Mouse (Mus musculus) bone marrow, adult 2 months (tissue): Measurements from ENCODE around the gene Pou3f3. TPM values are rescaled to one million over a fixed set of nuclear protein-coding genes. Genes with fewer than 3 reads are reported as not detected.

ENCODE experiments used
- H3K27ac ChIP-seq: fragments of 200-500 bp; 2 replicates; pipeline ENCODE4 v1.5.1; 2012; ENCODE audit warnings: low read depth, mild to moderate bottlenecking, control low read depth, inconsistent platforms, low read length; ENCODE audit not compliant: control insufficient read depth, poor library complexity, insufficient read depth
- H3K4me1 ChIP-seq: fragments of 200-500 bp; 2 replicates; pipeline ENCODE4 v1.6.1; 2011; ENCODE audit warnings: low read length; ENCODE audit not compliant: control insufficient read depth, insufficient read depth
- H3K4me3 ChIP-seq: fragments of 200-500 bp; replicated peaks from 2 replicates; pipeline ENCODE3; 2011; ENCODE audit warnings: mild to moderate bottlenecking, low read depth, low read length, control low read depth; ENCODE audit not compliant: control insufficient read depth
- CTCF ChIP-seq: fragments of 200-500 bp; IDR thresholded peaks from 2 replicates; pipeline ENCODE4 v1.5.1; 2011; ENCODE audit warnings: low read length, control low read depth; ENCODE audit not compliant: control insufficient read depth, insufficient read depth
- POLR2A ChIP-seq: fragments of 200-500 bp; IDR thresholded peaks from 2 replicates; pipeline ENCODE4 v1.6.1; 2011; ENCODE audit warnings: low read depth, mild to moderate bottlenecking, control low read depth, low read length, borderline replicate concordance; ENCODE audit not compliant: control insufficient read depth
- WGBS: fragments of 180-500 bp; shearing (Covaris S2); methylation state at CpG from one replicate; pipeline ENCODE4 v1.1.7; 2018; 5-methylcytosine and 5-hydroxymethylcytosine counted together
- polyA plus RNA-seq: library from polyadenylated mRNA; stranded (reverse); fragments of >200 nt; gene quantifications from 2 replicates; pipeline ENCODE4 v1.2.4, GENCODE M21; 2011; ENCODE audit warnings: low replicate concordance; ENCODE audit not compliant: missing spikeins, insufficient read depth, insufficient read length

The Pou3f3 gene
- polyA plus RNA-seq, 1 experiment: 0.80 TPM

DNA sequence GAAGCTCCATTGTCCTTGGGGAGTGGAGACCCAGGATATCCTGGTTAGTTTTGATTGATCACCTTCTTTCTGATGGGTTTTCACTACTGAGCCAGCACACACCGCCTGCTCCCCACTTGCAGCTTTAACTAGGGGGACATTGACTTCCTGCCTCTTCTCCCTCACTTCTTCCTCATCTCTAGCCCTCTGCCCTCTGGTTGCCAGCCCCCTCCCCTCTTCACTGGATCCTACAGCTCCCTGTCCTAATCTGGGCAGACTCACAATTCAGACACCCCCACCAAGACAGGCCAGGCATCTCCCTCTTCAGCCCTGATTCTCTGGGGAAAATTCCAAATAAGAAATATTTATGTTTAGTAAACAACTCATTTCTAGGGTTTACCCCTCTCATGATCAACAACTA is 3.3 kb upstream of the Pou3f3 start:
- H3K4me3 ChIP-seq: no peak overlapping the region
- 11% methylated on average over 1 of the region's 1 CpGs for WGBS

DNA sequence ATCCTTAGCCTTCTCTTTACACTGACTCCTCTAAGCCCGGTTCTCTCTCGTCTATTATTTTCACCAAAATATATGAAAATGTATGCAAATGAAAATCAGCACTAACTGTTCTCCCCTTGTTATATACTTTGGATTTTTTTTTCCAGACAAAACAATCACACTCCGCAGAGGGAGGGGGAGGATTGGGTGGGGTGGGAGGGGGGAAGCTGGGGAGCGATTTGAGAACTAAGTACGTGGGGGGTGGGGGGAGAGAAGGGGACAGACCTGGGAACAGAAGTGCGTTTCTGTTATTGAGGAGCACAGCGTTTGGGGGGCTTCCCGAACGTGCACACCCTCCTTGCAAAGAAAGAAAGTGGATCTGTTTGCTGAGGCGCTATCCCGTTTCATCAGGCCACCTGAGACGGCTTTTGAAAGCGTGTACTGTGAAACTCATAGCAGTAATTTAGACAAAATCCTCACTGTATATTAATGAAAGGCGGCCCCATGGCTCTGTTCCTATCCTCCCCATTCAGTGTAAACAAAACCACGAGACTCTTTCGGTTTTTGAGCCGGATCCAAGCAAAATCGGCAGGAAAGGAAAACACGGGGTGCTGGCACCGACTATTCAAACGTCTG is 2.4 kb upstream of the Pou3f3 start:
- WGBS: 2% methylated on average over 21 of the region's 21 CpGs
- H3K27ac ChIP-seq: no peak overlapping the region
- H3K4me3 ChIP-seq: no peak overlapping the region
- H3K4me1 ChIP-seq: no peaks in the 10 kb centered on the region
- TF ChIP-seq POLR2A: no peak
- no peak for TF ChIP-seq CTCF

More for the DNA sequence above, 3.3 kb upstream of the Pou3f3 start:
- Histone ChIP-seq H3K4me1 (no peaks in the 10 kb centered on the region), H3K27ac (no peak overlapping the region)
- no peak for TF ChIP-seq POLR2A
- no peak for TF ChIP-seq CTCF

DNA sequence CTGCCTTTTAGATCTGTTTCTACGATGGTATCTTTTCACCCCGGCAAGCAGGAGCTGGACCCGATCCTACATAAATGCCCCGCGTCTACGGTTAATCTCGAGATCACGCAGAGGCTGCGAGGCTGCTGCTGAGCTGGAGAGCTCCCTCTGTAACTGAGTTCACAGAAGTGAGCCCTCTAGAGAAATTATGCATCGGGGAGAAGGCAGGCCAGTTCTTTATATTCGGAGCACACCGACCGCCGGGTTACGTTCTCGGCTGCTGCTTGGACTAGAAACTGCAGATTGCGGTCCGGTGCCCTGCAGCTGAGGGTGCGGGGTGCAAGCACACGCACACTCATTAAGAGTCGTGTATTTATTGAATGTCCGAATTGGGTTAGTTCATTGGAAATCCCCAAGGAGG is 1.7 kb upstream of the Pou3f3 start:
- WGBS: 2% methylated on average over 22 of the region's 22 CpGs
- no peak overlapping the region for H3K4me3 ChIP-seq
- H3K4me1 ChIP-seq: no peaks in the 10 kb centered on the region
- no peak overlapping the region for H3K27ac ChIP-seq
- no peak for TF ChIP-seq POLR2A
- no peak for TF ChIP-seq CTCF

DNA sequence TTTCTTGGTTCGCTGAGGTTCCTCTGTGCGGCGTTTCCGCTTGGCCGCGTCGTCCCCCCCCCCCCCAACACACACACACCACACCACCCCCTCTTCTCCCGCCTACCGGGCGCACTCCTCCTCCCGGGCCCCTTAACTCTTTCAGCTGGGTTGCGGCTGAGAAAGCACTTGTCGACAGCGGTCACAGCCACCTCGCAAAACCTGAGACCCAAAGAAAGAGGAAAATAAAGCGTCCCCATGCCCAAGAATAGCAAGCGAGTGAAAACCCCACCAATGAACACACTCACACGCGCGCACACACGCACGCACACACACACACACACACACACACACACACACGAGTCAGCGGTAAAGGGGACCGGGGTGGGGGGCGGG is 1.3 kb upstream of the Pou3f3 start:
- Histone ChIP-seq H3K4me3 (no peak overlapping the region), H3K4me1 (no peaks in the 10 kb centered on the region), H3K27ac (no peak overlapping the region)
- TF ChIP-seq CTCF (no peak), POLR2A (no peak)
- under 1% methylated on average over 23 of the region's 26 CpGs for WGBS

DNA sequence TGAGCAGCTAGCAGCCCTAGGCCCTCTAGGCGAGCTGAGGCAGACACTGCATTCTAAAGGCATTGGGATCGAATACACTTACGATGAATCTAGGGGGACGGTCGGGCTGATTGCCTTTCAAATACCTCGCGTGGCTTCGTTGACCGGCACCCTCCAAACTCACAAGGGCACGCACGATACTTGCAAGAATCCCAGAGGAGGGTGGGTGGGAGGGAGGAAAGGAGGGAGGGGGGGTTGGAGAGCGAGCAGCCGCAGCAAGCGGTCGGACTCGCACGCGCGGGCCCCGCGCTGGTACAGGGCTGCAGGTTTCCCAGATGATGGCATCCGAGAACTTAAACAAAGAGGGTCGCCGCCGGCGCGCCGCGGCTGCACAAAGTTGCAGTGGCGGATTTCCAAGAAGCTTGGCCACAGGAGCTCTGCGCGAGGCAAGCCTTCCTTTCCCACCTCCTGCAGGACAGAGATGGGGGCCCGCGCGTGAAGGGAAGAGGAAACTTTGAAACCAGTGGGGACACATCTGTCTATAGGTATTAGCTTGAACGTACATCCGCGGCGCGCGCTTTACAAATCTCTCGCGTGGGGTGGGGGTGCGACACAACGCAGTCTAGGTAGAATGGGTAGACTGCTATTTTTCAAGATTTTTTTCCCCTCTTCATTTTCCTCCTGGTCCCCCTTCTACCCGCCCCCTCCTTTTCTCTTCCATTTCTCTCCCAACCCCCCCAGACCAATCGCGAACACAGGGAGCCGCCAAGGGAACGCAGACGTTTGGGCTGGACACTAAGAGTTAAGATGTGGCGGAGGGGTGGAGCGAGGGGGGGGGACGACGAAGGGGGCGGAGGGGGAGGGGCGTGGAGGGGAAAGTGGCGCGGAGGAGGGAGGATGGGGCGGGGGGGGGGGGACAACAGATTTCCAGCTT is 647 bp upstream of the Pou3f3 start:
- H3K4me3 ChIP-seq: no peak overlapping the region
- no peak for TF ChIP-seq POLR2A
- no peak for TF ChIP-seq CTCF
- 3% methylated on average over 53 of the region's 60 CpGs for WGBS
- no peak overlapping the region for H3K27ac ChIP-seq
- no peaks in the 10 kb centered on the region for H3K4me1 ChIP-seq

DNA sequence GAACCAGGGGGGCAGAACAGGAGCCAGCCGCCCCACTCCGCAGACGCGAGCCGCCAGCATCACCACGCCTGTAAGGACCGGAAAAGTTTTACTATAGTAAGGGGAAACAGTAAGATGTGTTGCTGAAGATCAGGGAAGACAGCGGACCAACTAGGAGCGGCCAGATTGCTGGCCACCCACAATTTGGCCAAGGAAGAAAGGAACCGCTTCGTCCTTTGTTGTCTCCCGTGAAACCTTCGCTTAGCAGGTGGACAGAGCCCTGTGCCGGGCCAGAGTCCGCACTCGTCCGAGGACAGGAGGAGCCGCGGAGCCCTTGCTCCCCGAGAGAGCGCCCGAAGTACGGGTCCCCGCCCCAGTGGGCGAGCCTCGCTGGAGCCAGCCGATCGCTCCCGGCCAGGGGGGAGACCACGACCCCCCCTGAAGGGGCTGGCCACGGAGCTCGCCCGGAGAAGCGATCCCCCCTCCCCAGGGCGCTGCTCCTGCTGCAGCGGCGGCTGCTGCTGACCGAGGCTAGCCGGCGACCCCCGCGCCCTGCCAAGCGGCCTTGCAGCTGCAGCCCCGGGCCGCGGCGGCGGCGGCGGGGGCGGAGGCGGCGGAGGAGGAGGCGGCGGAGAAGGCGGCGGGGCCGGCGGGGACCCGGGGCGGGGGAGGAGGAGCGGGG is 933 bp downstream of the Pou3f3 start:
- TF ChIP-seq POLR2A (no peak), CTCF (no peak)
- H3K4me1 ChIP-seq: no peaks in the 10 kb centered on the region
- H3K27ac ChIP-seq: no peak overlapping the region
- H3K4me3 ChIP-seq: no peak overlapping the region
- WGBS: 4% methylated on average over 52 of the region's 62 CpGs

DNA sequence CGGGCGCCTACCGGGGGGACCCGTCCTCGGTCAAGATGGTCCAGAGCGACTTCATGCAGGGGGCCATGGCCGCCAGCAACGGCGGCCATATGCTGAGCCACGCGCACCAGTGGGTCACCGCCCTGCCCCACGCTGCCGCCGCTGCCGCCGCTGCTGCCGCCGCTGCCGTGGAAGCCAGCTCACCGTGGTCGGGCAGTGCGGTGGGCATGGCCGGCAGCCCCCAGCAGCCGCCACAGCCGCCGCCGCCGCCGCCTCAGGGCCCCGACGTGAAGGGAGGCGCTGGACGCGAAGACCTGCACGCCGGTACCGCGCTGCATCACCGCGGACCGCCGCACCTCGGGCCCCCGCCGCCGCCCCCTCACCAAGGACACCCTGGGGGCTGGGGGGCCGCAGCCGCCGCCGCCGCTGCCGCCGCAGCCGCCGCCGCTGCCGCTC is 1.8 kb downstream of the Pou3f3 start:
- Histone ChIP-seq H3K27ac (no peak overlapping the region; the same call in 1 of the 2 replicates), H3K4me3 (no peak overlapping the region), H3K4me1 (no peaks in the 10 kb centered on the region)
- 5% methylated on average over 56 of the region's 58 CpGs for WGBS
- TF ChIP-seq CTCF: no peak
- TF ChIP-seq POLR2A: no peak
